Mouse (Mus musculus): ENCODE results near the gene Socs7.

DNA sequence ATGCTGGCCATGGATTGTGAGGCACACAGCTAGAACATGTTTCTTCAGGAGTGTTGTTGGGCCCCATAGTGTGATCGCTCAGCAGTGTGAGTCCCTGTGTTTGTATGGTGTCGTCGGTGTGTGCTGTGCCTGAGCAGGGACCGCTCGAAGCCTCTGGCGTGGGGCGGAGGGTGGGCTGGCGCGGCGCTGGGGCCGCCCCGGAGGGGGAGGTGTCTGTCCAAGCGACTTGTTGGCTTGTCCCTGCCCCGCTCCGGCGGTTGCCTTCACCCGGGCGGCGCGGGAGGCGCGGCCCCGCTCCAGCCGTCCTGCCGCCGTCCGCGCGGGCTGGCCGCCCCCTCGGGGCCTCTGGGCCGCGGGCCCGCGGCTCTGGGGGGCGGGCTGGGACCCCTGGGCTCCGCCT is 77.6 kb downstream of the Socs7 start:
- TF ChIP-seq CTCF (conservative IDR thresholded peaks at IDR 0.05; ENCODE audit: insufficient read depth, insufficient read length, low read depth, low read length) (no peak), POLR2A (IDR thresholded peaks at IDR 0.05; ENCODE audit: low read depth, low read length) (peak; percentile 78)
